Comparison of ENCODE assay signal across 8 mouse cellular contexts in the genomic region with DNA sequence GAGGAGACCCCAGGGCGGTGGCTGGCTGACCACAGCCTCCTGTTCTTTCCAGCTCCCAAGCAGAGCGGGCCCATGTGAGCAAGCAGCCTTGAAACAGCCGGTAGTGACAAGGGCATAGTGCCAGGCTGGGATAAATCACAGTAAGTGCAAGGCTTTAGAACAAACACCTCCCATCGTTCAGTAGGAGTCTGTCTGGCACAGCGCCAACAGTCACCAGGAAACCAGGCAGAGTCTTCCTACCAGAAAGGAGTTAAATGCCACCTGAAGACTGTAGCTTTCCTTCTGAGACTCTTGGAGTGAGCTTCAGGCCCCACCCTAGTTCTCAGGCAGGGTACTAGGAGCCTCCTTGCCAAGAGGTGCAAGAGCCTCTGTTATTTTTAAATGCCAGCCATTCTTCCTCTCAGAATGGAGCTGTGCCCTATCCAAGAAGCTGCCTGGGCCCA.
DNase-seq lines count a peak whose midpoint lies in the region; ATAC-seq and TF ChIP-seq lines count a peak whose summit lies in the region.

No protein-coding gene starts in this region.

- no peaks in the 10 kb centered on the region for H3K36me3 ChIP-seq in ES-E14 (ENCODE audit: control insufficient read depth, insufficient read depth, low read length, poor library complexity, severe bottlenecking)
- H3K36me3 ChIP-seq in forebrain, postnatal 0 days (ENCODE audit: insufficient read depth), result no peaks in the 10 kb centered on the region
- no peaks in the 10 kb centered on the region for H3K36me3 ChIP-seq in intestine, embryonic 16.5 days (ENCODE audit: control insufficient read depth, insufficient read depth, low read length)
- no peaks in the 10 kb centered on the region for H3K36me3 ChIP-seq in midbrain, embryonic 11.5 days (ENCODE audit: control insufficient read depth, insufficient read depth, low read length)

- 17% methylated on average over 5 of the region's 5 CpGs for WGBS in forebrain, postnatal 0 days
- 46% methylated on average over 5 of the region's 5 CpGs for WGBS in intestine, embryonic 16.5 days
- 78% methylated on average over 5 of the region's 5 CpGs for WGBS in midbrain, embryonic 11.5 days

- peak; percentile 68 for ATAC-seq in forebrain, postnatal 0 days
- ATAC-seq in intestine, embryonic 16.5 days, result peak; percentile 62; the same call in 1 of the 2 replicates
- ATAC-seq in midbrain, embryonic 11.5 days (ENCODE audit: low FRiP score), result 0 out of 2 replicates have a peak, but pooled peaks have one; percentile 23
- no peak for ATAC-seq in megakaryocyte progenitor cell, adult 5-6 weeks (replicated peaks; ENCODE audit: poor library complexity)

- TF ChIP-seq CTCF in forebrain, postnatal 0 days (IDR thresholded peaks at IDR 0.05; ENCODE audit: low read depth), result no peak

- in situ Hi-C loops in ES-E14 (cut with MboI; ENCODE audit: low sequenced_read_pairs in 2 of 2, unreplicated experiment in 2 of 2), result no loop called here

- H3K9me3 ChIP-seq in ES-E14 (ENCODE audit: control insufficient read depth, insufficient read depth, low read depth, low read length), result no peaks in the 10 kb centered on the region
- no peaks in the 10 kb centered on the region for H3K9me3 ChIP-seq in forebrain, postnatal 0 days (ENCODE audit: low read length)
- H3K9me3 ChIP-seq in intestine, embryonic 16.5 days (ENCODE audit: control insufficient read depth, low read length), result no peaks in the 10 kb centered on the region
- H3K9me3 ChIP-seq in midbrain, embryonic 11.5 days (ENCODE audit: control insufficient read depth, low read length), result no peaks in the 10 kb centered on the region

- H3K4me2 ChIP-seq in forebrain, postnatal 0 days (ENCODE audit: low read depth), result no peak overlapping the region
- H3K4me2 ChIP-seq in intestine, embryonic 16.5 days (ENCODE audit: low read depth, low read length), result no peak overlapping the region
- H3K4me2 ChIP-seq in midbrain, embryonic 11.5 days, result no peak overlapping the region

- H3K27me3 ChIP-seq in forebrain, postnatal 0 days (ENCODE audit: insufficient read depth, low read length), result no peaks in the 10 kb centered on the region
- no peaks in the 10 kb centered on the region for H3K27me3 ChIP-seq in intestine, embryonic 16.5 days (replicated peaks; ENCODE audit: control insufficient read depth, insufficient read depth, low read length)
- H3K27me3 ChIP-seq in midbrain, embryonic 11.5 days (ENCODE audit: control insufficient read depth, insufficient read depth, low read length), result no peaks in the 10 kb centered on the region

- H3K27ac ChIP-seq in ES-E14 (ENCODE audit: insufficient read depth, low read depth, low read length, poor library complexity, severe bottlenecking), result peak overlapping the region; percentile 54; the same call in 1 of the 2 replicates
- H3K27ac ChIP-seq in forebrain, postnatal 0 days (ENCODE audit: low read depth, low read length), result peak overlapping the region; percentile 79
- peak overlapping the region; percentile 26; the same call in 1 of the 2 replicates for H3K27ac ChIP-seq in intestine, embryonic 16.5 days (ENCODE audit: low read length)
- peak overlapping the region; percentile 74 for H3K27ac ChIP-seq in midbrain, embryonic 11.5 days (ENCODE audit: low read depth, low read length)

- H3K9ac ChIP-seq in ES-E14 (ENCODE audit: insufficient read depth, low read depth, low read length, poor library complexity, severe bottlenecking), result peak overlapping the region; percentile 2; the same call in 1 of the 2 replicates
- H3K9ac ChIP-seq in forebrain, postnatal 0 days, result peak overlapping the region; percentile 11; the same call in 1 of the 2 replicates
- H3K9ac ChIP-seq in intestine, embryonic 16.5 days (ENCODE audit: low read depth, low read length), result no peak overlapping the region
- H3K9ac ChIP-seq in midbrain, embryonic 11.5 days (ENCODE audit: low read length), result peak overlapping the region; percentile 44; the same call in 1 of the 2 replicates

- no peak overlapping the region for H3K4me3 ChIP-seq in ES-E14 (ENCODE audit: insufficient read depth in 1 of 2, low read depth in 1 of 2, low read length in 2 of 2, poor library complexity in 1 of 2, severe bottlenecking in 1 of 2)
- H3K4me3 ChIP-seq in forebrain, postnatal 0 days (ENCODE audit: low read depth, low read length), result no peak overlapping the region
- no peak overlapping the region for H3K4me3 ChIP-seq in intestine, embryonic 16.5 days (ENCODE audit: low read length)
- H3K4me3 ChIP-seq in midbrain, embryonic 11.5 days (ENCODE audit: low read depth, low read length), result no peak overlapping the region

- no peak for DNase-seq in ES-E14 (ENCODE audit: low read depth, low spot score)
- peak; percentile 55 to 81 for DNase-seq in adrenal gland, postnatal 4 days (ENCODE audit: low spot score in 2 of 2)
- DNase-seq in forebrain, postnatal 0 days, result peak; percentile 87
- DNase-seq in left cerebral cortex, adult 18-20 months (ENCODE audit: low spot score in 2 of 2), result peak; percentile 90 to 91
- DNase-seq in midbrain, embryonic 11.5 days (ENCODE audit: low spot score, missing footprints), result no peak
- peak; percentile 87 for DNase-seq in telencephalon, adult 2 months (ENCODE audit: low read depth, low spot score)

- H3K4me1 ChIP-seq in ES-E14 (ENCODE audit: control insufficient read depth in 2 of 2, insufficient read depth in 2 of 2, low read length in 2 of 2, poor library complexity in 1 of 2), result peaks cover 0 to 18% of the 10 kb centered on the region in 2 experiments; a peak in 2 of 4 replicates
- peaks cover 24% of the 10 kb centered on the region for H3K4me1 ChIP-seq in forebrain, postnatal 0 days (ENCODE audit: insufficient read depth)
- peaks cover 15% of the 10 kb centered on the region for H3K4me1 ChIP-seq in intestine, embryonic 16.5 days (ENCODE audit: control insufficient read depth, insufficient read depth, low read length)
- peaks cover 19% of the 10 kb centered on the region for H3K4me1 ChIP-seq in midbrain, embryonic 11.5 days (ENCODE audit: control insufficient read depth, insufficient read depth, low read length)

TF ChIP-seq in ES-E14, 5 proteins besides CTCF, POLR2A, EP300 and RAD21:
- TF ChIP-seq ZNF384 (IDR thresholded peaks at IDR 0.05; ENCODE audit: low read depth, low read length) (no peak), HCFC1 (IDR thresholded peaks at IDR 0.05; ENCODE audit: borderline replicate concordance, insufficient read depth, low read length) (no peak), CHD2 (IDR thresholded peaks at IDR 0.05; ENCODE audit: low read depth, low read length) (no peak), MAFK (IDR thresholded peaks at IDR 0.05; ENCODE audit: insufficient read depth, low read depth, low read length) (no peak)

Comparison
In these comparisons a context has a peak if more than half of its experiments do, and no peak if none do; other contexts are left out.
1. DNase-seq: peak in adrenal gland, postnatal 4 days (2 of 2), forebrain, postnatal 0 days (single experiment), left cerebral cortex, adult 18-20 months (2 of 2) and telencephalon, adult 2 months (single experiment); none in ES-E14 (single experiment) and midbrain, embryonic 11.5 days (single experiment).
2. H3K27ac ChIP-seq: peak in every context shown above with its lines; median percentile 79 in forebrain, postnatal 0 days; 74 in midbrain, embryonic 11.5 days; 54 in ES-E14; 26 in intestine, embryonic 16.5 days.